Mouse (Mus musculus): ENCODE measurements around the gene Adprhl1. TPM values are rescaled to one million over a fixed set of nuclear protein-coding genes. Genes with fewer than 3 reads are reported as not detected.

Adprhl1 gene
- total RNA-seq, 2 experiments from 2014 or later: 1.0 to 1.6 TPM

Small RNA genes within 50 kb of the gene (microRNA-seq; reads per million reads assigned to microRNA genes)
- gene Mir1968: 8.5 to 19.4 reads per million in 2 experiments

Other genes starting within 250 kb of the Adprhl1 start
- under 1 TPM in 1 of 2 experiments, not detected in 1; 0.19 TPM for gene F7, start 228.1 kb downstream of the Adprhl1 start, total RNA-seq (2021)
- not detected for gene F10, start 216.9 kb downstream of the Adprhl1 start, total RNA-seq (2021)
- gene Proz, start 193.2 kb downstream of the Adprhl1 start, total RNA-seq (2021): not detected
- gene Pcid2, start 148.7 kb downstream of the Adprhl1 start, total RNA-seq (2021): 10 to 100 TPM; 26.0 to 32.1 TPM
- 10 to 100 TPM; 50.3 to 50.9 TPM for gene Cul4a, start 148.5 kb downstream of the Adprhl1 start, total RNA-seq (2021)
- gene Lamp1, start 95.0 kb downstream of the Adprhl1 start, total RNA-seq (2021): 100 to 1,000 TPM; 269 to 280 TPM
- 1 to 10 TPM; 5.1 to 5.2 TPM for gene Grtp1, start 53.5 kb downstream of the Adprhl1 start, total RNA-seq (2021)
- gene Dcun1d2, start 34.0 kb upstream of the Adprhl1 start, total RNA-seq (2021): 10 to 100 TPM; 41.3 to 43.8 TPM
- 10 to 100 TPM; 45.9 to 46.8 TPM for gene Tmco3, start 34.0 kb upstream of the Adprhl1 start, total RNA-seq (2021)
- 10 to 100 TPM; 50.1 to 59.3 TPM for gene Tfdp1, start 84.6 kb upstream of the Adprhl1 start, total RNA-seq (2021)
- not detected for gene Atp4b, start 142.7 kb upstream of the Adprhl1 start, total RNA-seq (2021)
- not detected for gene Grk1, start 150.9 kb upstream of the Adprhl1 start, total RNA-seq (2021)
- gene Tmem255b, start 181.0 kb upstream of the Adprhl1 start, total RNA-seq (2021): 1 to 10 TPM; 4.3 to 4.7 TPM
- 100 to 1,000 TPM in 1 of 2 experiments, 10 to 100 TPM in 1; 95.8 to 103 TPM for gene Gas6, start 240.3 kb upstream of the Adprhl1 start, total RNA-seq (2021)

All from left cerebral cortex, adult 18-20 months (tissue).